Mouse (Mus musculus): ENCODE data around the gene Gabrb1.

DNA sequence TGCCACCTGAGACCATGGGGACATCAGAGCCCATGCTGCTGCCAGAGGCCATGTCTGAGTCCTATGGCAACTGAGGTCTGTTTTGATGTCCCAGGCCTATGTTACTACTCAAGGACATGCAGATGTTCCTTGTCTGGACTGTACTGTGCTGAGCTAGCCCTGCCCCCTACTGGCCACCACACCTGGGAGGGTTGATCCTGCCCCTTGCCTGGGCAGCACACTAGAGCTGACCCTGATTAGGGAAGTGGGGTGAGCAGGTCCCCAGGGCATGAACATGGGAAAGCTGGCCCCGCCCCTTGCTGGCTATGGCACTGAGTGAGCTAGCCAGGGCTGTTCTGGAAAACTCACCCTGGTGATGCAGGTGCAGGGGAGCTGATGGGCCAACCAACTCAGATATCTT, 428.6 kb downstream of the Gabrb1 start:
- TF ChIP-seq CTCF (IDR thresholded peaks at IDR 0.05; ENCODE audit: extremely low read depth, insufficient read depth, insufficient read length, insufficient replicate concordance) (no peak), POLR2A (IDR thresholded peaks at IDR 0.05; ENCODE audit: low read depth, low read length) (no peak)

Data from spleen, adult 2 months (tissue).